Mouse (Mus musculus): ENCODE results near the gene Sec61a1. TPM values are rescaled to one million over a fixed set of nuclear protein-coding genes. Genes with fewer than 3 reads are reported as not detected.

Gene Sec61a1
- total RNA-seq, 2 experiments from 2014 or later: 71.6 to 79.5 TPM

DNA sequence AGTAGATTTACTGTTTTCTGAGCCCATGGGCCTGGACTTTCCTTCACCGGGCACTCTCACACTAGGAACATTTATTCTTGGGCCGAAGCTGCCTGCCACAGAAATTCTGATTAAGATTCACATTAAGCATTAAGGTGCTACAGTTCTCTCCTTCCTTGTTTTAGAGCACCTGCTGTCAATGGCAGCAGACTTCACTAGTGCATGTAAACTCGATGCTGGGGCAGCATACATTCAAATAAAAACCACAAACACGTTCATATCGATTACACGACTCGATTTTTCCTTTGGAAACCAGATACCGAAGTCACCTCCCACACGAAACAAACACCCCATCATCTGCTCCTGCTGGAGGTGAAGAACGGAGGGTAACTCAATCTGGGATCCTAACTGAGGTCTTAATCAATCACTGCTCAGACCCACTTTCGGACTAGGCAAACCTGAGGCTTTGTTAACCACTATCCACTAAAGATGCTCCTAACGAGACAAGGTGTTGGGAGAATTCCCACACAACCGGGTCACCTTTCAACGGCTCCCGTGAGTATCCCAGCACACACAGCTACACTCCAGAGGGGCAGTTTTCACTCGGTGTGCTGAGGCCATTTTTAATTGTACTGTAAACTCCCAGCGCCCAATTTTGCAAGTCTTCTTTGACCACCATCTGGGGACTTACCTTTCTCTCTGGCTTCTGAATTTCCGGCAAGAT, 853 bp downstream of the Sec61a1 start:
- DNase-seq (ENCODE audit: low spot score in 2 of 2): no peak

DNA sequence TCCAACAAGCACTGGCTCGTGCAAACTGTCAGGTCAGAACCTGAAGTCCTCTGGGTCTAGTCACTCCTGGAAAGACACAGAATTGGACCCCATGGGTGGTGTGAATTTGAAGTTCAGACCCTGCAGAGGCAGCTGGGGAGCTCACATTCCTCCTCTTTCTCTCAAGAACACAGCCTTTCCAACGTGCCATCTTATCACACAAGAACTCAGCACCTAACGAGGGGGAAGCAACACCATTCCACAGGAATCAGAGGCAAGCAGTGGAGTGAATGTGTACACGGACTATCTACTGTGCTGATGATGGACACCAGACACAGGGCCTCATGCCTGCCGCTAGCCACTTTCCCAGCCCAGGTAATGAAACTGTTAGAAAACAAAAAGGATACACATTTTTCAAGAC, 2.0 kb downstream of the Sec61a1 start:
- no peak for DNase-seq (ENCODE audit: low spot score in 2 of 2)

DNA sequence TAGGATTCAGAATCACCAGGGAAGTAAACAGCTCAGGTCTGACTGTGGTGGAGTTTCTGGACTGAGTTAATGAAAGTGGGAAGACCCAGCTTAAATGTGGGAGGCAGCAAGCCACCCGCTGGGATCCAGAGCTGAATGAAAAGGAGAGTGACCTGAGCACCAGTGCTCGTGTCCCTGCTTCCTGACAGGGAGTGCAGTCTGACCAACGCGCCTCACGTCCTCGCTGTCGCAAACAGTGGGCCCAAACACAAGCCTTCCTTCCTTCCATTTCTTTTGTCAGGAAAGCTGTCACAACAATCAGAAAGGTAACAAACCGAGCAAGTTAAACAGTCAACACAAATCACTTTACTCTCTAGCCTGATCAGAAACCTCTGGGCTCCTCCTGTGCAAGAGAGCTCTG, 2.7 kb downstream of the Sec61a1 start:
- no peak for DNase-seq (ENCODE audit: low spot score in 2 of 2)

DNA sequence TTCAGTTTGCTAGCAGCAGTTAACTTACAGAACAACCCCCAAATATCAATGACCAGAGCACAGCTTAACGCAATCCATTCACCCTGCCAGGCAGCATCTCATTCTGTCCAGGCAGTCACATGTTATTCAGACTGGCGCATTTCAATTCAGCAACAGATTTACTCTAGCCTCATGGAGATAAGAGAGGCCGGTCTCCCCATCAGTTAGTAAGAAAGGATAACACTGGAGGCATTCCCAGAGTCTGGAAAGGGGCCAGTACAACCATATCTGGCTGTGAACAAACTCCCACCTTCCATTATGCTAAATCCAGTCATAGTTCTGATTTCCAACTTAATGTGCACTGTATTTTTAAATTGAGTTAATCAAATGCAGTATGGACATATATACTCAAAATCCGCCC, 4.2 kb downstream of the Sec61a1 start:
- no peak for DNase-seq (ENCODE audit: low spot score in 2 of 2)

DNA sequence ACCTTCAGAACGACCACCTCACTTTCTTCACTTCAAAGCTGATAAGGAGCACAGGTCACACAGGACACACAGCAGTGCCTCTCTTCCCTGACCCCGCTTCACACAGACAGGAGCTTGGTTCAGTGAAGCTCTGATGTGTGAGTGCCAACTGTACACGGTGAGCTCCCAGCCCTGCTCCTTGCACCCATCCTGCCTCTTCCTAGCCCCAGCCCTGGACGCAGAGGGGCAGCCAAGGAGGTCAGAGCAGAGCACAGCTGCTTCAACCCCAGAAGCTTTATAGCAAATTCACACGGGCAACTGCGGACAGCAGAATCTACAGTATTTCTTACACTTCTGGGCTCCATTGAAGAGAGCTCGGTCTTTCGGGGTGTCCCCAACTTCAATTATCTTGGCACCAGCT, 4.7 kb downstream of the Sec61a1 start:
- DNase-seq (ENCODE audit: low spot score in 2 of 2): no peak

DNA sequence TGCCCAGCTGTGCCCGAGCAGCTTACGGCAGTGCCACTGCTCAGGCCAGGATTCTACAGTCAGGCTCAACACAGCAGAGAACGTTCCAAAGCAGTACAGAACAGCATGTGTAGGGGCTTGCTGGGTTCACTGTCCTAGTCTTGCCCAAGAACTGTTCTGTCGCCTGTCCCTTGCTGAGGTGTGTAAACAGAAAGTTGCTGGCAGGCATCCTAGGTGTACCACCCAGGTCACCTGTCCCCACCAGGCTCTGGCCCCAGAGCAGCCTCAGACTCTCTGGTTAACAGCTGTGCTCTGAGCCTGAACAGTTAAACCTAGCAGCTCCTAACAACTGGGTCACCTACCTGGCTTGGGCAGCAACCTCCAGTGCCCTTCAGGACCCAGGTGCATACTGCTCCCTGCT, 15.7 kb downstream of the Sec61a1 start:
- DNase-seq (ENCODE audit: low spot score in 2 of 2): no peak

DNA sequence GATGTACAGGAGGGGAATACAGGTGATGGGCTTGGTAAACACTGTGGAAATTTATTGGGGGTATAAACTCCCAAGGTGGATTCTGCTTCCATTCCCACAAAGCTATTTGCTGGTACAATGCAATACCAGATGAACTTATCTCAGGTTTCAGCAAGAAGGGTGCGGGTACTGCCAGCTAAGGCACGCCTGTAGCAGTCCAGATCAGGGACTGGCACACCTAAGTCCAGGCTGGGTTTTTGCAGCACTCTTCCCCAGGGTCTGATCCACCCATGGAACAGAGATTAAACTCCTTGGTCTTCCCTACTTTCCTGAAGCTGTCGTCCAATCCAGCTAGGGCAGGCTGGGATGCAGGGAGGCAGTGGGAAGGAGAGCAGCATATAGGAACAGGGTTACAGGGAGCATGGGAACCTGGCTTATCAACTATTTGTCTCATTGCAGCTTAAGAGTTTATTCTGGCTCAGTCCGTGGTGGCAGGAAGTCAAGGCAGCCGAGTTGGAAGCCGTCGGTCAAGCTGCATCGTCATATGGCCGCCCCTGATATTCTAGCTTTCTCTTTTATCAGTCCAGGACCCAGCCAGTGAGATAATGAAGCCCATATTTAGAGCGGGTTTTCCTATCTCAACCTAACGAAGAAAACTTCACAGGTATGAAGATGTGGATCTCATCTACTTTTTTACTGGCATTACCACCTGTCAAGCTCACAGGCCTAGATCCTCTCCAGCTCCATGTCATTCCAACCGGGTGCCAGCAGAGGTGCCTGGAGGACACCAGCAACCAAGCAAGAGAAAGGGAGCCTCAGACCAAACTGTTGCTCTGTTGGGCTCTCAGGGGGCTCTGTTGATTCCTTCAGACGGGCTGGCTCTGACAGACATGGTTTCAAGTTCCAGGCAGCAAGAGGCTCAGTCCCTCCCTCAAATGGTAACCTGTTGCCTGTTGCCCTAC, 16.4 kb downstream of the Sec61a1 start:
- no peak for DNase-seq (ENCODE audit: low spot score in 2 of 2)

DNA sequence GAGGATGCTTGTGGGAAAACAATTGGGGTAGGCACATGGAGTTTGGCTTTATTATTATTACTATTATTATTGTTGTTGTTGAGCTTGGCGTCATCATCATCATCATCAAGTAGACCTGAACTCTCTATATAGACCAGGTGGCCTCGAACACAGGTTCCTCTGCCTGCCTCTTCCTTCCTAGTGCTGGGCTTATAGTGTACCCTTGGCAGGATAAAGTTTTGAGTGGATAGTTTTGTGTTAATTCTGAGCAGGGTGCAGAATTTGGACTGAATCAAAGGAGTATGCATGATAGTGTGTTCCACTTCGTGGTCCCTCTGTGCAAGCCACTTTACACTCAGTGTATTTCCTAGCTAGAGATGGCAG, 18.3 kb downstream of the Sec61a1 start:
- DNase-seq (ENCODE audit: low spot score in 2 of 2): no peak

DNA sequence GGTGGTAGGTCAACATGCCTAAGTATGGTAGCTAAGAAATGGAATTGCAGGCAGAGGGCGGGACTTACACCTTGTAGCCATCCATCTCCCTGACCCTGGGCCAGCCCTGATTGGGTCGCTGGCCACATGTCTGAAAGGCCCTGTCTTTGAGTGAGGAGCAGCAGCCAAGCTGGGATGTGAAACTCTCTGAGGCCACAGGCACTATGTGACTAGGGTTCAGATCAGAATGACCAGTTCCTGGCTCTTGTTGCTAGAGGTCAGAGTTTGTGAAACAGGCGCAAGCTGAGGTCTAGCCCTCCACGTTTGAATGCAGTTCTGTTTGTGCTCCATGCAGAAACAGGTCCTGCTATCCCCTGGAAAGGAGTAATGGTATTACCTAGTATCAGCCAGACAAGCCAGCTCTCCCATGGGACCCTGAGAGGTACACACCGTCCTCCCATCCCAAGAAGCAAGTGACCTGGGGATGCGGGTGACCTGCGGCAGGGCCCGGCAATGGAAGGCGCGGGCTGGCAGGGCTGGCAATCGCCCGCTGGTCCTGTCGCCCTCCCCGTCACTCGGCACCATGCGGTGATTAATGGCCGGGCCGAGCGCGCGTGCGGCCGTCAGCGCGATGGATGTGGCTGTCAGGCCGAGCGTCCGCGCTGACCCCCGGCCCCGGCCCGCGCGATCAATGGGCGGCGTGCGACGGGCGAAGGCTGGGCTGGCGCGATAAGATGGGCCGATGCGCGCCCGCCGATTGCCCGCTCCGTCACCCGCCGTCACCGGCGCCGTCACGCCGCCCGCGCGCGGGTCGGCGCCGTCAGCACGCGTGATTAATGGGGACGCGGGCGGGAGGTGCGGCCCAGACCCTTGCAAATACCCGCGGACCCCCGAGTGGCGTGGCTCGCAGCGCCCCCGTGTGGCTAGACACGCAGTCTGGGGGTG, 19.0 kb downstream of the Sec61a1 start:
- DNase-seq (ENCODE audit: low spot score in 2 of 2): peak; percentile 62 to 63

DNA sequence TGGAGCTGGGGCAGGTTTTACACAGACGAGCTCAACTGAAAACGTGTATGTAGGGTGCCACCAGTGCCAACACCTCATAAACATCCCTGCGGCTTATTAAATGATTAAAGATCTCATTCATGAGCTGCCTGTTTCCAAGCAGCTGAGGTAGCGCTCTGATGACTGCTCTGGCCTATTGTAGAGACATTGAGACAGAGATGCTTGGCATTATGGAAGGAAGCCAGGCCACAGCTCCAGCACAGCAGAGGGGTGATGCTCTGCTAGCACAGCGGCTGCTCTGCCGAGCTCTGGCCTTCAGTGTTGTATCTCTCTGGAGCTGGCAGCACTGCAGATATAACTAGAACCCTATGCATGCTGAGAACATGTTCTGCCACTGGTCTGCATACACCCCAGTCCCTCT, 25.0 kb downstream of the Sec61a1 start:
- DNase-seq (ENCODE audit: low spot score in 2 of 2): no peak

DNA sequence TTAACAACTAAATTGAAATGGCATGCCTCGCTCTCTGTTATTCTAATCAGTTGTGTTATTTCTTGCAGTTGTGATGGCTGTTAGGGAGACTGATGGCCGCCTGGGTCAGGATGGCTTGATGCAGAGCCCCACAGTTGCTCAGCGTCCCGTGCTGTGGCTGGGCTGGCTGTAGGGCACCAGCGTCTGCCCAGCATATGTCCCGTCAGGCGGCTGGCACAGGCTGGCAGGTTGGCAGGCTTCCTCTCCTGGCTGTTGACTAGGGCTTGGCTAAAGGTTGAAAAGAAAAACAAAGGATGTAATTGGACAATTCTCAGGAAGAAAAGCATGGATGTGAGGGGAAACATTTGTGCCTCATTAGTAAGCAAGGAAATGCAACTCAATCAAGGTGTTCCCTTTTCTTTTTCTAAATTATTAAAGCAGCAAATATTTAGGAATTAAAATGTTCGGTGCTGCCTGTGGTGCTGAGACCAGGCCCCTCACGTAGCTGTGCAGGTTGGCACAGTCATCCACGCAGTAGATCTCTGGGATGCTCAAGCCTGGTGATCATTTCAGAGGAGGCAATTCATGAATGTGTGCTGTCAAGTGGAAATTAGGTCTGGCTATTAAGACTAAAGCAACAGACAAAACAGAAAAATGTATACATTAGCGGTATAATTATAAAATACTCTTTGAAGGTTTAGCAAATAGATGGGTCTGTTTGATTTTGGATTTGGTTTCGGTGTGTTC, 27.9 kb downstream of the Sec61a1 start:
- DNase-seq (ENCODE audit: low spot score in 2 of 2): peak in 1 of 2 experiments; percentile 31

DNA sequence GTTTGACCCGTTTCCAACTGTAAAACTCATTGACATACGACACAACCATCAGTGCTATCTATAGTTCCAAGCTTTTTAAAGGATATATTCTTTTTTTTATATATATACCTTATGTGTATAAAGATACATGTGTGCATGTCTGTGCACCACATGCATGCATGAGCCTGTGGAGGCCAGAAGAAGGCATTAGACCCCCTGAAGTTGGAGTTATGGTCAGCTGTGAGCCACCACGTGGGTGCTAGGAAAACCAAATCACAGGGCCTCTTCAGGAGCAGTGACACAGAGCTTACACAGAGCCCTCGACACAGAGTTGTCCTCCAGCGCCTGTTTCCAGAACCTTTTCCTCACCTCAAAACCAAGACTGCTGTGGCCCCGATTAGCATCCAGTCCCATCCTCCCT, 28.9 kb downstream of the Sec61a1 start:
- no peak for DNase-seq (ENCODE audit: low spot score in 2 of 2)

DNA sequence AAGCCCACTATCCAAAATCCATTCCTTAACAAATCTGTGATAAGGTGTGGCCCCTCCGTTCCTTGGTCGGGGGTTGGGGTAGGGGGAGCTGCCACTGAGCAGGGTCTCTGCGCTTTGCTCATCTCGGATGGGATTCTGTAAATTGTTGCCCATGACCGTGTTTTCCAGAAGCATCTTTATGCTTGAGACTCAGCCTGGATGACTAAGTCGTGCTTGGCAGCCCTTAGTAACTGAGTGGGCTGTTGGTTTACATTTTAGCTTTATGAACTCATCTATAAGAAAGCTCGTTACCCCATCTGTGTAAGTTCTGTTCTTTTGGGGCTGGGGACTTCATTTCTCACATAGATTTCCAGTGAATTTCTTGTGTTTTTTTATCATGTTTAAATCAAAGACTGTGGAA, 29.7 kb downstream of the Sec61a1 start:
- DNase-seq (ENCODE audit: low spot score in 2 of 2): no peak

DNA sequence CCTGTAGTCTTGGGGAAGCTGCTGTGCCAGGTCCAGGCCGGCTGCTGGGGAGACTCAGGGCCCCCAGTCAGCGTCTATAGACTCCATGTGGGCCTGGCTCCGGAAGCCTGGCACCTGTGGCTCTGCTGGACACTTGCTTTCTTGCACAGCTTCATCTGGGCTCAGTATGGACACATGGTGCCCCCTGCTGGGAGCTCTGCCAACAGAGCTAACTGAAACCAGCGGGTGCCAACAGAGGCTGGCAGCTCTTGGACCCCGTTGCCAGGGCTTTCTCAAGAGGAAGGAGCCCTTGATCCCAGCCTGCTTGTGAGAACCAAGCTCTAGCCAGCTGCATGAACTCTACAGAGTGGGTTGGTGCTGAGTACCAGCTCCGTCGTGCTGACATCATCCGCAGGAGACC, 31.8 kb downstream of the Sec61a1 start:
- peak; percentile 62 to 63 for DNase-seq (ENCODE audit: low spot score in 2 of 2)

DNA sequence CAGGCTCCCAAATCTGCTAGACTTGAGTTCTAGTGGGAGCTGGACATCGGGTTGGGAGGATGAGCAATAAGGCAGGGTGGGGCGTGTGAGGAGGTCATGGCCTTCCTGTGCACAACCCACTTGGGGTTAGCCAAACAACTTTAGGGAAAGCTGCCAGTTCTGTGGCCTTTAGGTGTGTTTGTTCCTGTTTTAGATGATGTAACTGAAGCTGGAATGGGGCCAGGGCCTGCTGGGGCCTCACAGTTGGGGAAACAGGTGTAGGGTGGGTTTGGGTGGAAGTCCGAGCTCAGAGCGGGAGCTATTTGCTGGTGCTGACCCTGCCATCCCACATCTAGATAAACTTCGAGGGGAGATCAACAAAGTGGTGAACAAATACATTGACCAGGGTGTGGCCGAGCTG, 33.3 kb downstream of the Sec61a1 start:
- no peak for DNase-seq (ENCODE audit: low spot score in 2 of 2)

DNA sequence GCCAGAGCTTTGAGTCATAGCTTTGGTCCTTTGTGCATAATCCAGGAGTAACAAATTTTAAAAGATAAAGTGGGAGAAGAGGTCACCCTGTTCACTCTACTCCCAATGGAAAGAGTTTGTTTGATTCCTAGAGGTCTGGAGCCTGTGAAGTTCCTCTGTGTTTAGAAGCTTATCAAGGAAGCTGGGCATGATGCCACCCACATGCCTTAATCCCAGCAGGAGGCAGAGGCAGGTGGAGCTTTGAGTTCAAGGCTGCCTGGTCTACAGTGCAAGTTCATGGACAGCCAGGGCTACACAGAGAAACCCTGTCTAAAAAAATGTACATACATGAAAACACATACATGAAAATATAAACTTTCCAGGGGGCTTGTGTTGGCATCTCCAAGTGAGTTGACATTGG, 34.8 kb downstream of the Sec61a1 start:
- no peak for DNase-seq (ENCODE audit: low spot score in 2 of 2)

DNA sequence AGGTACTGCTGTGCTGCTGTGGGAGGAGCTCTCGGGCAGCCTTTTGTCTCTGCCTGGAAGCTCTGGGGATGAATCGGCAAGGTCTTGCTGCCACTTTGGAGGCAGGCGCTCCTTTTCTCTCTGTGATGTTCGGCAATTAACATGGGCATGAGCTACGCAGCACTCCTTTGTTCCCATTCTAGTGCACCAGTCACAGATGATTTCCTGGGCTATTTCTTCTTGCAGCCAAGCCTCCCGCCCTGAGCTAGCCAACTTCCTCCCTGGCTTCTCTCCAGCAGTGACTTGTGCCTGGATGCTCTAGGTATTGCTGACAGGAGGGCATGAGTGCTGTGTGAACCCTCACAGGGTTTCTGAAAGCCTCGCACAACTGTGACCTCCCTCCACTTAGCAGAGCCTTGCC, 35.6 kb downstream of the Sec61a1 start:
- DNase-seq (ENCODE audit: low spot score in 2 of 2): no peak

DNA sequence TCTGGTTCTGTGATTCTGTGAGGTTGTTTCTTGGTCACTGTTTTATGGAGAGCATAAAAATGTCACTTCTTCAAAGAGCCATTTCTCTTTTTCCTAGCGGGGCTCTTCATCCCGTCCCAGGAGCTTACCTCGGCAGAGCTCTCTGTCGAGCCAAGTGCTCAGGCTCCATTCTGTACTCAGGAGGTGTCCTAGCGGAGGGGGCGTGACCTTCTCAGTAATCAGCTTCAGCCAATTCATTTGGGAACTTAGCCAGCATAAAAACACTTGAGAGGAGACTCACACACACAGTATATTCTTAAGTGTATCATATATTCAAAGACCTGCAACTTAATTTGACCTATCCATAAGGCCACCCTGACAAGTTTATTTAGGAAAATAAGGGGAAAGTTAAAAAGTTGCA, 38.3 kb downstream of the Sec61a1 start:
- DNase-seq (ENCODE audit: low spot score in 2 of 2): no peak

DNA sequence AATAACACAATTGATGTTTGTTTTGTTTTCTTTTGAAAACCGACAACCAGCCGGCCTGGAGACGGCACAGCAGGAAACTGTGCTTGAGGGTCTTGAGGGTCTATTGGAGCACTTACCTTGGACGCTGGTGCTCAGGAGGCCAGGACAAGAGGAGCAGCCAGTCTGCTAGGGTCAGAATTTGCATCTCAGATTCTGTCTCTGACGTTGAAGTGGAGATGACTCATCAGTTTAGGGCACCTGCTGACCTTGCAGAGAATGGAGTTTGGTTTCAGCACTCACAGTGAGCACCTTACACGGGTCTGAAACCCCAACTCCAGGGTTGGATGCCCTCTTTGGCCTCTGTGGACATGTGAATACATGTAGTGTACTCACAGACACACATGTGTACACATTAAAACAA, 48.8 kb downstream of the Sec61a1 start:
- no peak for DNase-seq (ENCODE audit: low spot score in 2 of 2)

DNA sequence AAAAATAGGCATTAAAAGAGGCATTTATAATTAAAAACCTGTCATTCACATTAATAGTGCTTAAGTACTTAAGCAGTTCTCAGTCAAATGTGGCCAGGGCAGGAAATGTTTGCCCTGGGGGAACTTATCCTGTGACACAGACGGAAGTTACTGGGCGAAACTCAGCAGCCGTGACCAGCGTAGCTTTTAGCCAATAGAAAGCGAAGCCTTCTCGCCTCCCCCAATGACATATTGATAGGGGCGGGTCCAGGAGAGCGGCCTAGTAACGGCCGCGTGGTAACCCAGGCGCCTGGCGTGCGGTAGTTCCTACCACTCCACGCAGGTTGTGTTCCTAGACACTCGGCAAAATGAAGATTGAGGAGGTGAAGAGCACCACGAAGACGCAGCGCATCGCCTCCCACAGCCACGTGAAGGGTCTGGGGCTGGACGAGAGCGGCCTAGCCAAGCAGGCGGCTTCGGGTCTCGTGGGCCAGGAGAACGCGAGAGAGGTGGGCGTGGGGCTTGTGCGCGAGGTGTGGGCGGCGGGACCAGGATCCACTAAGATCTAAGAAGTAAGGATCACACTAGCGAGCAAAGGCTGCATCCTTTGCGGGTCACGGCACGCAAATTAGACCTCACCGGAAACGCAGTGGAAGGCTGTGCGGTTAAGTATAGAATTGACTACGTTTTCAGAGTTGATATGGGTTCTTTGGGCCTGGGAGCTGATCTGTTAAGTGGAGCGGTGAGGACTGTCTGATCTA, 53.4 kb downstream of the Sec61a1 start, which contains the start of gene Ruvbl1:
Gene Ruvbl1 (plus strand): TSS at position 229 of the 740 bp plus-strand sequence.
- peak; percentile 85 to 92 for DNase-seq (ENCODE audit: low spot score in 2 of 2)
